21 mouse cellular contexts compared by ENCODE assay signal in genomic region chr5:135641028-135641427, GRCm38 (mm10). TPM values are rescaled to one million over a fixed set of nuclear protein-coding genes. Genes with fewer than 3 reads are reported as not detected.
A peak's percentile ranks its signal among the peaks of the same experiment; 100 is the strongest.
DNase-seq lines count a peak whose midpoint lies in the region; TF ChIP-seq lines count a peak whose summit lies in the region.
"Had no signal": no experiment of that assay in that cellular context is flagged by ENCODE, and none has a peak within 500 bp of the region (broad histone marks: within the 10 kb centered on the region; RNA-seq: fewer than 3 reads in every experiment).

No protein-coding gene starts in this region.

- peaks cover 0 to 34% of the 10 kb centered on the region in 2 experiments; a peak in 2 of 4 replicates for H3K36me3 ChIP-seq in MEL (ENCODE audit: control insufficient read depth in 1 of 2, insufficient read depth in 2 of 2, low read length in 2 of 2)

- H3K4me1 ChIP-seq in MEL (ENCODE audit: control insufficient read depth in 1 of 2, insufficient read depth in 2 of 2, low read length in 2 of 2): peaks cover 24 to 33% of the 10 kb centered on the region in 2 experiments
- H3K4me1 ChIP-seq: embryonic facial prominence, embryonic 13.5 days; embryonic facial prominence, embryonic 15.5 days had no signal

- no peak for TF ChIP-seq RAD21 in MEL (IDR thresholded peaks at IDR 0.05; ENCODE audit: low read depth, low read length)

- H3K27ac ChIP-seq in MEL (ENCODE audit: control insufficient read depth, low read depth, low read length): peak overlapping the region; percentile 68
- H3K27ac ChIP-seq: embryonic facial prominence, embryonic 13.5 days; forebrain, embryonic 10.5 days; forebrain, embryonic 12.5 days had no signal

- H3K27me3 ChIP-seq in MEL (ENCODE audit: control insufficient read depth in 1 of 2, insufficient read depth in 2 of 2, low read length in 2 of 2): no peaks in the 10 kb centered on the region
- H3K27me3 ChIP-seq: embryonic facial prominence, embryonic 13.5 days; embryonic facial prominence, embryonic 15.5 days; forebrain, embryonic 12.5 days had no signal

- no peak for TF ChIP-seq POLR2A in MEL (IDR thresholded peaks at IDR 0.05; ENCODE audit: control insufficient read depth in 1 of 2, insufficient read depth in 1 of 2, low read depth in 1 of 2, low read length in 2 of 2, poor library complexity in 1 of 2)

- H3K4me3 ChIP-seq in MEL (ENCODE audit: control insufficient read depth in 1 of 2, insufficient read depth in 1 of 2, low read depth in 2 of 2, low read length in 2 of 2): no peak overlapping the region
- H3K4me3 ChIP-seq: embryonic facial prominence, embryonic 13.5 days; embryonic facial prominence, embryonic 15.5 days; erythroblast, embryonic 14.5 days; forebrain, embryonic 10.5 days; forebrain, embryonic 12.5 days had no signal

- H3K9me3 ChIP-seq in MEL (replicated peaks; ENCODE audit: insufficient read depth, low read length): no peaks in the 10 kb centered on the region
- H3K9me3 ChIP-seq: embryonic facial prominence, embryonic 13.5 days; embryonic facial prominence, embryonic 15.5 days; forebrain, embryonic 10.5 days; forebrain, embryonic 12.5 days had no signal

- DNase-seq in heart, adult 11 months: peak; percentile 56
- DNase-seq in heart, postnatal 25 days (ENCODE audit: low spot score): no peak
- peak; percentile 74 for DNase-seq in MEL (ENCODE audit: low read depth, low spot score)
- peak; percentile 50 for DNase-seq in MEL-GATA-1-ER (ENCODE audit: extremely low read depth, low read depth)
- no peak for DNase-seq in urinary bladder, postnatal 4 days (ENCODE audit: low spot score in 2 of 2)
- no peak for DNase-seq in frontal cortex, postnatal 36 days (ENCODE audit: low spot score in 2 of 2)
- DNase-seq: adrenal gland, adult 2 months; adrenal gland, postnatal 10 days; adrenal gland, postnatal 25 days; cerebellum, adult 11 months; cerebellum, adult 18-20 months; cerebellum, adult 8-10 months; cerebellum, adult 9-11 months; cerebellum, postnatal 14 days; cerebellum, postnatal 36 days; embryo, embryonic 11 days had no signal

- intact Hi-C loops in heart, postnatal 25 days (cut with DNase I): no loop called here

- TF ChIP-seq EP300 in MEL (IDR thresholded peaks at IDR 0.05; ENCODE audit: low read depth in 1 of 2, low read length in 2 of 2): no peak; a peak in 1 of 4 replicates

- H3K79me2 ChIP-seq in MEL (ENCODE audit: control insufficient read depth, insufficient read depth, low read length, poor library complexity): no peaks in the 10 kb centered on the region

- H3K9ac ChIP-seq in MEL (ENCODE audit: control insufficient read depth, low read depth, low read length, poor library complexity, severe bottlenecking): no peak overlapping the region
- H3K9ac ChIP-seq: embryonic facial prominence, embryonic 13.5 days; embryonic facial prominence, embryonic 15.5 days; forebrain, embryonic 12.5 days had no signal

- no peak for TF ChIP-seq CTCF in MEL (IDR thresholded peaks at IDR 0.05 in 2 of 3, conservative IDR thresholded peaks at IDR 0.05 in 1 of 3; ENCODE audit: control insufficient read depth in 1 of 3, insufficient read depth in 1 of 3, low read depth in 2 of 3, low read length in 3 of 3, poor library complexity in 1 of 3, severe bottlenecking in 1 of 3)

TF ChIP-seq in MEL, 35 proteins besides CTCF, POLR2A, EP300 and RAD21:
- TF ChIP-seq SIN3A (IDR thresholded peaks at IDR 0.05; ENCODE audit: low read length) (no peak), TBP (IDR thresholded peaks at IDR 0.05; ENCODE audit: low read depth, low read length) (peak; percentile 71)
TF ChIP-seq in MEL: peak in this region for 1.

RNA-seq across cellular contexts. Expression of gene Rhbdd2, which starts 8.6 kb away (rescaled TPM):
- total RNA-seq in heart, postnatal 25 days (2021): 10 to 100 TPM; 15.5 to 17.2 TPM
- total RNA-seq in MEL (2012; rRNA removed): 4.2 and 4.9 TPM in 2 replicates
- 10 to 100 TPM in 1 of 2 experiments, not detected in 1; 29.1 TPM for polyA plus RNA-seq in MEL (2012; ENCODE audit: insufficient read depth in 1 of 2, insufficient read length in 2 of 2, low read depth in 1 of 2, low replicate concordance in 2 of 2, missing spikeins in 1 of 2)

RNA-seq across cellular contexts. Expression of gene Por, which starts 28.8 kb away (rescaled TPM):
- total RNA-seq in heart, postnatal 25 days (2021): 10 to 100 TPM; 50.7 to 65.8 TPM
- 40.3 and 40.4 TPM in 2 replicates for total RNA-seq in MEL (2012; rRNA removed)
- 10 to 100 TPM in 1 of 2 experiments, not detected in 1; 64.4 TPM for polyA plus RNA-seq in MEL (2012; ENCODE audit: insufficient read depth in 1 of 2, insufficient read length in 2 of 2, low read depth in 1 of 2, low replicate concordance in 2 of 2, missing spikeins in 1 of 2)

Comparison
In these comparisons a context has a peak if more than half of its experiments do, and no peak if none do; other contexts are left out.
1. DNase-seq: peak in heart, adult 11 months (single experiment), MEL (single experiment) and MEL-GATA-1-ER (single experiment); none in heart, postnatal 25 days (single experiment), urinary bladder, postnatal 4 days (0 of 2) and frontal cortex, postnatal 36 days (0 of 2).